Mouse (Mus musculus) myocyte (in vitro differentiated cells): ENCODE results near the gene Mrc1.

ENCODE experiments used
- E2F4 ChIP-seq: IDR thresholded peaks from one replicate; pipeline ENCODE4 v1.6.1; 2011; ENCODE audit warnings: mild to moderate bottlenecking, control low read depth, moderate library complexity; ENCODE audit not compliant: insufficient read depth
- MAX ChIP-seq: IDR thresholded peaks from one replicate; pipeline ENCODE4 v1.6.1; 2011; ENCODE audit warnings: low read depth, mild to moderate bottlenecking, control low read depth
- MYOG ChIP-seq, 3 experiments: IDR thresholded peaks; one replicate each; pipeline ENCODE4 v1.6.1; 2011; ENCODE audit warnings: control low read depth in 2 of 3, low read depth in 2 of 3, mild to moderate bottlenecking in 2 of 3; ENCODE audit not compliant: insufficient read length in 2 of 3, control insufficient read depth in 1 of 3, insufficient read depth in 1 of 3
- POLR2A ChIP-seq: IDR thresholded peaks from one replicate; pipeline ENCODE4 v1.6.1; 2011; ENCODE audit warnings: low read depth, mild to moderate bottlenecking, control low read depth, moderate library complexity; ENCODE audit not compliant: insufficient read length
- POLR2AphosphoS2 ChIP-seq: IDR thresholded peaks from one replicate; pipeline ENCODE4 v1.6.1; 2011; ENCODE audit warnings: low read depth, control low read depth; ENCODE audit not compliant: insufficient read length
- REST ChIP-seq: IDR thresholded peaks from one replicate; pipeline ENCODE4 v1.6.1; 2011; ENCODE audit warnings: mild to moderate bottlenecking, control low read depth, moderate library complexity; ENCODE audit not compliant: insufficient read depth, insufficient read length
- SRF ChIP-seq: IDR thresholded peaks from one replicate; pipeline ENCODE4 v1.6.1; 2011; ENCODE audit warnings: low read depth; ENCODE audit not compliant: control insufficient read depth, insufficient read length
- TCF3 ChIP-seq: IDR thresholded peaks from one replicate; pipeline ENCODE4 v1.6.1; 2011; ENCODE audit warnings: low read depth, control low read depth; ENCODE audit not compliant: insufficient read length
- USF1 ChIP-seq: IDR thresholded peaks from one replicate; pipeline ENCODE4 v1.6.1; 2011; ENCODE audit warnings: low read depth, mild to moderate bottlenecking, control low read depth, moderate library complexity

- TF ChIP-seq MYOG (IDR thresholded peaks at IDR 0.05; ENCODE audit: control insufficient read depth in 1 of 3, insufficient read depth in 1 of 3, insufficient read length in 2 of 3, low read depth in 2 of 3) = no peak
- TF ChIP-seq POLR2A = no peak
- no peak for TF ChIP-seq REST
- no peak for TF ChIP-seq USF1
- no peak for TF ChIP-seq E2F4
- TF ChIP-seq POLR2AphosphoS2 = no peak
- TF ChIP-seq MAX = no peak
- no peak for TF ChIP-seq SRF
- no peak for TF ChIP-seq TCF3
Measured at GRCm38 (mm10) chr2:14341652-14342308, 112.6 kb downstream of the Mrc1 start.
